Mouse (Mus musculus) forebrain, embryonic 11.5 days (tissue): ENCODE results near the gene Wnt11. TPM values are rescaled to one million over a fixed set of nuclear protein-coding genes. Genes with fewer than 3 reads are reported as not detected.

Experiments used
- ATAC-seq: fragments of 200-750 bp; cut with Nextera tagmentation; replicated peaks from 2 replicates; pipeline ENCODE4 v1.8.0; 2017; ENCODE audit warnings: moderate TSS enrichment; ENCODE audit not compliant: low FRiP score
- DNase-seq: peaks from one replicate; pipeline ENCODE4 v3.0.0-alpha.2; 2017; ENCODE audit warnings: low spot score
- H3K27ac ChIP-seq: fragments of 300-500 bp; sonication (generic); 2 replicates; pipeline ENCODE4 v1.5.1; 2014; ENCODE audit warnings: low read depth, low read length
- H3K27me3 ChIP-seq: fragments of 300-500 bp; sonication (generic); 2 replicates; pipeline ENCODE4 v1.6.1; 2014; ENCODE audit warnings: mild to moderate bottlenecking, low read length, mixed read lengths; ENCODE audit not compliant: control insufficient read depth, insufficient read depth
- H3K36me3 ChIP-seq: fragments of 300-500 bp; sonication (generic); 2 replicates; pipeline ENCODE4 v1.6.1; 2014; ENCODE audit warnings: mild to moderate bottlenecking, low read length, moderate library complexity, mixed read lengths; ENCODE audit not compliant: control insufficient read depth, insufficient read depth
- H3K4me1 ChIP-seq: fragments of 300-500 bp; sonication (generic); replicated peaks from 2 replicates; pipeline ENCODE4 v1.6.1; 2014; ENCODE audit warnings: low read length, mixed read lengths; ENCODE audit not compliant: control insufficient read depth, insufficient read depth
- H3K4me2 ChIP-seq: fragments of 300-500 bp; sonication (generic); 2 replicates; pipeline ENCODE4 v1.6.1; 2014; ENCODE audit warnings: low read depth, mild to moderate bottlenecking, low read length, moderate library complexity, mixed read lengths; ENCODE audit not compliant: severe bottlenecking
- H3K4me3 ChIP-seq: fragments of 300-500 bp; sonication (generic); 2 replicates; pipeline ENCODE4 v1.5.1; 2014; ENCODE audit warnings: low read depth, low read length
- H3K9ac ChIP-seq: fragments of 300-500 bp; sonication (generic); 2 replicates; pipeline ENCODE4 v1.6.1; 2014; ENCODE audit warnings: low read length
- H3K9me3 ChIP-seq: fragments of 300-500 bp; sonication (generic); 2 replicates; pipeline ENCODE4 v1.6.1; 2016; ENCODE audit warnings: low read length, mixed read lengths; ENCODE audit not compliant: control insufficient read depth
- WGBS: fragments of 180-500 bp; shearing (Covaris S2); extraction: QIAGEN DNeasy Blood & Tissue Kit; methylation state at CpG from one replicate; pipeline ENCODE4 v1.1.7; 2014; 5-methylcytosine and 5-hydroxymethylcytosine counted together
- polyA plus RNA-seq: library from polyadenylated mRNA; unstranded; fragments of >200 nt; fragmentation: Nextera tagmentation; extraction: Ambion mirVana; gene quantifications from 2 replicates; pipeline ENCODE4 v1.2.1, GENCODE M21; 2014

Wnt11 gene
- polyA plus RNA-seq, 1 experiment from 2014 or later: 1.0 TPM

DNA sequence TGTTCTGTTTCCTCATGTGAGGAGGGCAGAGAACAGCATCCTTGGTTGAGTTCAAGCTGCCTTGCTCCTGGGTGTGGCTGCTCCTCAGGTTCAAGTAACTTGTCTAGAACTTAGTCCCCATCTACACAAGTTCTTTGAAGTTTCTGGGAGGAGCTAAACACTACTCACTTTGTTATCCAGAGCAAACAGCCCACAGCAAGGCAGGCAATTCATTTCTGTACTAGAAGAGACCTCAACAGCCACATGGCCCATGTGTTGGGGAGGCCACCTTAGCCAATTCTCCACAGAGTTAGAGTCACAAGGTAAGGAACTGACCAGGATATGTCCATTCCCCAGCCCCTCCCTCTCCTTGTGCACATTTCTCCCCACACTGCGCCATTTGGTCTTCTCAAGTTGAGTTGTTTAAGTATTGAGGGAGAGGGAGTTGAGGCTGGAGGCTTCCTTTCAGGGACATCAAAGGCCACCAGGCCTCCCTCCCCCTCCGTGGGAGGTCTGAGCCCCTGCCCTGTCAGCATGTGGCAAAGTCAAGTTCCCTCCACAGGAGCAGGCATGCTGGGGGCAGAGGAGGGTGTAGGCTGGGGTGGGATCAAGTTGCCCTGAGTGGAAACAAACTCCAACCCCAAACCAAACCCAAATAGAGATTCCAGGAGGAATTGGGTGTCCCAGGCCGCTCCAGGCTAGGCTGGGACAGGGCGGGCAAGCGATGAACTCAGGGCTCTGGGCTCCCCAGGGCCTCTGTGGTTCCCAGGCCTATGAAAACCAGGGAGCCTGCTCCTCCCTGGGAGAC, 37.4 kb upstream of the Wnt11 start:
- Histone ChIP-seq H3K4me2 (no peak overlapping the region), H3K9ac (no peak overlapping the region), H3K4me1 (0 out of 2 replicates have a peak, but pooled peaks cover 2% of the 10 kb centered on the region), H3K27me3 (no peaks in the 10 kb centered on the region), H3K36me3 (no peaks in the 10 kb centered on the region), H3K27ac (no peak overlapping the region), H3K4me3 (no peak overlapping the region), H3K9me3 (no peaks in the 10 kb centered on the region)
- DNase-seq (no peak), ATAC-seq (no peak)
- WGBS: 39% methylated on average over 5 of the region's 5 CpGs

DNA sequence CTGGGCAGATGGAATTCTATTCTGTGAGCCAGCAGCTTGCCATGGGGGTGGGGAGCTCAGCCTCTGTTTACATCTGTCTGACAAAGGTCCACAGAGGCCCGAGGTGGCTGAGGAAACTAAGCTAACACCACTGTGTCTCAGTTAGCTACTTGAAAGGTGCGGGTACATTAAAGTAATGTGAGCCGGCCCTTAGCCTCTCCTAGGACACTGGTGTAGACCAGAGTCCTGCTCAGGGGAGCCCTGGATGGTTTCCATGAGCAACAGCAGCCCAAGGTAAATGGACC, 36.8 kb upstream of the Wnt11 start:
- WGBS: 16% methylated on average over 3 of the region's 3 CpGs
- ATAC-seq (no peak), DNase-seq (no peak)

DNA sequence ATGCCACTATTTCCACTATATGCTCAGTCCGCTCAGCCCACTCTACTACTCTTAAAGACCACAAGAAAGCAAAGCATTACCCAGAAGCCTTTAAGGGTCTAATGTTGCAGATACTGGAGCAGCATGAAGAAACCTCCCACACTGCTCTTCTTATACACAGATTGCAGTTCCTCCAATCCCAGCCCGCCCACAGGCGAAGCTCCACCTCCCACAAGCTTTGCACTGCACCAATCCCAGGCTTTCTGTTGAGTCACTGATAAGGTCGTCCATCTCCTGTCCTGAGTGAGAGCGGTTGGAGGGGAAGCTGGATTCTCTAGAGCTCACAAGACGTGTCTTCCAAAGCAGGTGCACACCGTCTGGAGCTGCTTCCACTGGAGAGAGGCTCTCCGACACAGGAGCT, 34.5 kb upstream of the Wnt11 start:
- 0 out of 2 replicates have a peak, but pooled peaks cover 2% of the 10 kb centered on the region for H3K4me1 ChIP-seq
- H3K36me3 ChIP-seq: no peaks in the 10 kb centered on the region
- H3K27ac ChIP-seq: no peak overlapping the region
- no peak overlapping the region for H3K9ac ChIP-seq
- H3K4me3 ChIP-seq: no peak overlapping the region
- WGBS: 74% methylated on average over 8 of the region's 8 CpGs
- no peak overlapping the region for H3K4me2 ChIP-seq
- DNase-seq: no peak
- ATAC-seq: no peak
- H3K27me3 ChIP-seq: no peaks in the 10 kb centered on the region
- no peaks in the 10 kb centered on the region; the same call in 1 of the 2 replicates for H3K9me3 ChIP-seq

More for the DNA sequence above, 36.8 kb upstream of the Wnt11 start:
- Histone ChIP-seq H3K36me3 (no peaks in the 10 kb centered on the region), H3K27ac (no peak overlapping the region), H3K4me2 (no peak overlapping the region), H3K9me3 (no peaks in the 10 kb centered on the region), H3K9ac (no peak overlapping the region), H3K27me3 (no peaks in the 10 kb centered on the region), H3K4me1 (0 out of 2 replicates have a peak, but pooled peaks cover 2% of the 10 kb centered on the region), H3K4me3 (no peak overlapping the region)

DNA sequence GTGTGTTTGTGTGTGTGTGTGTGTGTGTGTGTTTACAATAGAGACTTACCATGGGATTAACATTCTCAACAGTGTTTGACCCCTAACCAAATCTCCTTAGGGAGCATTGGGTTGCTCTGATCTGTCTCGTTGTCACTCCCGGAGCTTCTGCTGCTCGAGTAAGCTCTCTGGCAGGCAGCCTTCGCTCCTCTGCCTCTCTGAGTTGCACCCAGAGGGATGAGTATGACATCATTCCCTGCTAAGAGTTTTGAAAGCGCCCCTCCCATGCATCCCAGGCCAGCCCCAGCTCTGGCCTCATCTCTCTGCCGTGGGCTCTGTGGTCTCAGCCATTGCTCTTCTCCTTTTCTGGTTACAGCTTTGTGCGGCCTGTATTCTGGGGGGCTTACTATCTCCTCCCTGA, 33.8 kb upstream of the Wnt11 start:
- Histone ChIP-seq H3K4me2 (no peak overlapping the region), H3K27ac (no peak overlapping the region), H3K4me3 (no peak overlapping the region), H3K9ac (no peak overlapping the region), H3K36me3 (no peaks in the 10 kb centered on the region), H3K27me3 (no peaks in the 10 kb centered on the region), H3K9me3 (no peaks in the 10 kb centered on the region; the same call in 1 of the 2 replicates), H3K4me1 (0 out of 2 replicates have a peak, but pooled peaks cover 2% of the 10 kb centered on the region)
- ATAC-seq (no peak), DNase-seq (no peak)
- 75% methylated on average over 7 of the region's 7 CpGs for WGBS

DNA sequence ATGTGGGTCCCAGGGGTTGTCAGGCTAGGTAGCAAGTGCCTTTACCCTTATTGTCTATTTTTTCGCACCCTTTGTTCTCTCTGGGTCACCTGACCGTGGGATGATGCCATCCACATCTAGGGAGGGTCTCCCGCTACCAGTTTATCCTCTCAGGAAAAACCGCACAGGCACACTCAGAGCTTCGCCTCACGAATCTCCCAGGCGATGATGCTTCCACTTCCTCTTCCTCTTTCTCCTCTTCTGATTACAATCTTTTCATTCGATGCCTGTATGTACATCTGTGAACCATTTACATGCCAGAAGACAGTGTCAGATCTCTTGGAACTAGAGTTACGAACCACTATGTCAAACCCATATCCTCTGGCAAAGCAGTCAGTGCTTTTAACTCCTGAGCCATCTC, 31.7 kb upstream of the Wnt11 start:
- DNase-seq (no peak), ATAC-seq (no peak)
- Histone ChIP-seq H3K4me3 (no peak overlapping the region), H3K4me2 (no peak overlapping the region), H3K36me3 (no peaks in the 10 kb centered on the region), H3K9me3 (no peaks in the 10 kb centered on the region; the same call in 1 of the 2 replicates), H3K9ac (no peak overlapping the region), H3K27me3 (no peaks in the 10 kb centered on the region), H3K27ac (no peak overlapping the region), H3K4me1 (no peaks in the 10 kb centered on the region)
- WGBS: 79% methylated on average over 9 of the region's 9 CpGs

DNA sequence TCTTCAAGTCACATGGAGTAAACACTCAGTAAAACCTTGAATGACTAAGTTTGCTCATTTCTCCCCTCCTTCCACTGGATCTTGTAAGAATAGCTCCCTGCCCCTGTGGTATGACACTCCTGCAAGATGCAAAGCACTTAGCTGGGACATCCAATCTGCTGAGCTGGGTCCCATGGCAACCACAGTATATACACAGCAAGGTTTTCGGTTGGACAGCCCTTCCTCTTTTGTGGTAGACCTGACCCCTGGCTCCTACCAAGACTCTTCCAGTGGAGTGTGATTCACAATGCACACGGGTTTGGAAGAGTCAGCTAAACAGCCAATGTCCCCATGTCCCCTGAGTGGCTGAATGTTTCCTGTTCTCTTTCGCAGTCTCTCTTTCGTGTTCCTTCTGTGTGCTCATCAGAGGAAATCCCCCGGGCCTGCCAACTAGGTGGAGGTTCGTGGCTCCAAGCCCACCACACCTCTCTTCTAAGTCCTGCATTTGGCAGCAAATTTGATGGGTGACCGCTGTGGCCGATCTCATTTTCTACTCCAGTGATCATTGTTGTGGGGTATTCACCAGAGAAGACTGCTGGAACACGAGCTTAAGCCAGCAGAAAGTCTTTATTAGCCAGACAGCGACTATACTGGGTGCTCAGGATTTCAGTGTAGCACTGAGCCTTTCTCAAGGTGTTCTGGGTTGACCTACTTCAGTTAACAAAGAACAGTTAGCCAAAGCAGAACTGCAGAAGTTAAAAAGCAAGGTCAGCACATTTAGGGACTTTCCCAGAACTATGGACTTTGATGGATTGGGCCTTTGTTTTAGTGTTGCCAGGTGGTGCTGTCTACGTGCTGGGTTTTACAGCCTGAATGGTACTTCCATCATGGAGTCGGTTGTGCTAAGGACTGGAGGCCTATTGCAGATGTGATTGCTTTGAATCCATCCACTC, 29.8 kb upstream of the Wnt11 start:
- Histone ChIP-seq H3K27me3 (no peaks in the 10 kb centered on the region), H3K27ac (no peak overlapping the region), H3K4me1 (no peaks in the 10 kb centered on the region), H3K9ac (no peak overlapping the region), H3K9me3 (no peaks in the 10 kb centered on the region; the same call in 1 of the 2 replicates), H3K36me3 (no peaks in the 10 kb centered on the region), H3K4me2 (no peak overlapping the region), H3K4me3 (no peak overlapping the region)
- ATAC-seq (no peak), DNase-seq (no peak)
- WGBS: 72% methylated on average over 12 of the region's 12 CpGs

DNA sequence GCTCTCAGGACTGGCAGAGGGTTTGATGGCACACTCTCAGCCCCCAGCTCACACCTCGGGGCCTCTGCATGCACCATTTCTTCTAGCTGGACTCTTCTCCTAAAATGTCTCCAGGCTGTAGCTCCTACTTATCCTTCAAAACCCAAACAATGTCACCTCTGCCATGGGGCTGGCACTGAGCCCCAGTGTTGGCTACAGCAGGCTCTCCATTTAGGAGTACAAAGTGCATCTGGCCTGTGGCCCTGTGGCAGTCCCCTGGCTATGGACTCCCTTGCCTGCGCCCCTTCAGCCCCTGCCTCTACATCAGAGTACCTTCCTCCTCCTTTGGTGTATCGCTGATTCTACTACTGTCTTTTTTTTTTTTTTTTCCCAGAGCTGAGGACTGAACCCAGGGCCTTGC, 28.0 kb upstream of the Wnt11 start:
- 85% methylated on average over 3 of the region's 3 CpGs for WGBS
- no peak overlapping the region for H3K4me2 ChIP-seq
- H3K9me3 ChIP-seq: no peaks in the 10 kb centered on the region; the same call in 1 of the 2 replicates
- H3K36me3 ChIP-seq: no peaks in the 10 kb centered on the region
- DNase-seq (no peak), ATAC-seq (no peak)
- H3K4me1 ChIP-seq: no peaks in the 10 kb centered on the region
- H3K27ac ChIP-seq: no peak overlapping the region
- no peak overlapping the region for H3K4me3 ChIP-seq
- no peak overlapping the region for H3K9ac ChIP-seq
- H3K27me3 ChIP-seq: no peaks in the 10 kb centered on the region

DNA sequence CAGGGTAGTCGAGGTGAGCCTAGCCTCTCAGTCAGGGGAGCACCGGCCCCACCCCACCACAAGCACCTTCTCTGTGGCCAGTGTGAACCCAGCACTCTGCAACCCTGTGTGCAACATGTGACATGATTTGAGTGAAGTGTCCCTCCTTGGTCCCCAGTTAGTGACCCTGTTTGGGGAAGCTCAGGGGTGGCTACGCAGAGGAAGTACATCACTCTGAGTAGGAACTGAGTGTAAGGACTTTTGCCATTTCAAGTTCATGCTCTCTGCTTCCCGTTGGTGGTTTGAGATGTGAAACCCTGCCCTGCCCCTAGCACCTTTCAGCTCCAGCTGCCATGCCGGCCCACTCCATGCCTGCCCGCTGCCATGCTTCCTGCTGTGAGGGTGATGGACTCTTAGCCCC, 25.5 kb upstream of the Wnt11 start:
- H3K9ac ChIP-seq: no peak overlapping the region
- DNase-seq (no peak), ATAC-seq (no peak)
- no peak overlapping the region for H3K4me3 ChIP-seq
- H3K27ac ChIP-seq: no peak overlapping the region
- no peaks in the 10 kb centered on the region for H3K27me3 ChIP-seq
- H3K9me3 ChIP-seq: no peaks in the 10 kb centered on the region
- H3K4me1 ChIP-seq: no peaks in the 10 kb centered on the region
- H3K36me3 ChIP-seq: no peaks in the 10 kb centered on the region
- no peak overlapping the region for H3K4me2 ChIP-seq
- WGBS: 83% methylated on average over 6 of the region's 6 CpGs
